Mouse (Mus musculus) embryonic facial prominence, embryonic 10.5 days (tissue): ENCODE measurements around the gene Metrnl. TPM values are rescaled to one million over a fixed set of nuclear protein-coding genes. Genes with fewer than 3 reads are reported as not detected.
"Not testable (repeated sequence)": the region's sequence is repeated elsewhere in the genome, so short reads cannot be mapped to it uniquely, and the experiment has no call there.

Experiments
- DNase-seq: peaks from one replicate; pipeline ENCODE4 v3.0.0-alpha.2; 2017; ENCODE audit warnings: low spot score
- H3K27ac ChIP-seq: fragments of 300-500 bp; sonication (generic); replicated peaks from 2 replicates; pipeline ENCODE4 v1.5.1; 2016; ENCODE audit warnings: mild to moderate bottlenecking
- H3K27me3 ChIP-seq: fragments of 300-500 bp; sonication (generic); replicated peaks from 2 replicates; pipeline ENCODE4 v1.6.1; 2016; ENCODE audit warnings: low read depth, mild to moderate bottlenecking; ENCODE audit not compliant: poor library complexity, severe bottlenecking
- H3K36me3 ChIP-seq: fragments of 300-500 bp; sonication (generic); replicated peaks from 2 replicates; pipeline ENCODE4 v1.6.1; 2016; ENCODE audit warnings: mild to moderate bottlenecking, moderate library complexity
- H3K4me1 ChIP-seq: fragments of 300-500 bp; sonication (generic); 2 replicates; pipeline ENCODE4 v1.6.1; 2016
- H3K4me3 ChIP-seq: fragments of 300-500 bp; sonication (generic); 2 replicates; pipeline ENCODE4 v1.5.1; 2016; ENCODE audit warnings: mild to moderate bottlenecking, moderate library complexity
- H3K9me3 ChIP-seq: fragments of 300-500 bp; sonication (generic); 2 replicates; pipeline ENCODE4 v1.6.1; 2016; ENCODE audit warnings: mild to moderate bottlenecking
- WGBS: fragments of 180-500 bp; shearing (Covaris S2); methylation state at CpG from one replicate; pipeline ENCODE4 v1.1.7; 2016; 5-methylcytosine and 5-hydroxymethylcytosine counted together
- polyA plus RNA-seq: library from polyadenylated mRNA; unstranded; fragments of >200 nt; fragmentation: Nextera tagmentation; extraction: Ambion mirVana; gene quantifications from 2 replicates; pipeline ENCODE4 v1.2.1, GENCODE M21; 2016

Gene Metrnl
- 8.4 and 8.5 TPM in 2 replicates for polyA plus RNA-seq

DNA sequence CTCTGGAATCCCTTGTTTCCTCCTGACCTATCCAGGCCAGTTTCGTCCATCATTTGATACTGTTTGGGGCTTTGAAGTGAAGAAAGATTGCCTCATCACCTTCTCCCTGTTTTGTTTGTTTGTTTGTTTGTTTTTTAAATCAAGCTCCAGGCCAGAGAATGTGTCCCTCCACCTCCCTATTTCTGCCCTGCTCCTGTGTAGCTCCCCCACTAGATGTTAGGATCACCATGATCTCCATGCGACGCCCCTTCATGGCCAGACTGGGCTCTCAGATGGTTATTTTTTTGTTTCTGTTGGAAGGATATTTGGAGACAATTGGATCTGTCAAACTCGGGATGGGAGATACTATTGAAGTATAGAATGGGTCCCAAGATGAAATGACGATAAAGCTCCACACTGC lies at the start of gene Metrnl:
Gene Metrnl, plus strand, starts transcription at position 301 of the 400 bp plus-strand sequence.
- peaks cover 55% of the 10 kb centered on the region for H3K27me3 ChIP-seq
- peaks cover 35% of the 10 kb centered on the region for H3K4me1 ChIP-seq
- no peaks in the 10 kb centered on the region for H3K36me3 ChIP-seq
- no peak for DNase-seq
- H3K9me3 ChIP-seq = no peaks in the 10 kb centered on the region
- peak within 1 kb of the TSS; percentile 77 for H3K4me3 ChIP-seq
- 88% methylated on average over 5 of the region's 5 CpGs for WGBS
- H3K27ac ChIP-seq = peak within 1 kb of the TSS; percentile 73

DNA sequence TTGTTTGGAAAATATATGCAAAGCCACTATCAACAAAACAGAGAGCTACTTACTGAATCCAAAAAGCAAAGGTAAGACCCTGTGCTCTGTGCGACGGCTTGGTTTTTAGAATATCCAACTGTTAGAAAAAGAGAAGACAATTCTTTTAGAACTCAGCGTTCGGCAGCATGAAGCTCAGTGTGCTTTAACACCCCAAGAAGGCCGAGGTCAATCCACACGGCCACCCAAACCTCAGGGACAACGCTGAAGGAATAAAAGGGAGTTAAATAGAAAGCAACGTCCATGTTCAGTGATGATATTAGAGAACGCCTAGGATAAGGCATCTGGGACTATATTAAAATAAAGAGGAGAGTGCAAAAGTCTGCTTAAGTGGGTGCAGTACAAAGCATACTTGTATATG lies 49.8 kb upstream of the Metrnl start:
- no peaks in the 10 kb centered on the region for H3K27me3 ChIP-seq
- DNase-seq = no peak
- 94% methylated on average over 9 of the region's 9 CpGs for WGBS

DNA sequence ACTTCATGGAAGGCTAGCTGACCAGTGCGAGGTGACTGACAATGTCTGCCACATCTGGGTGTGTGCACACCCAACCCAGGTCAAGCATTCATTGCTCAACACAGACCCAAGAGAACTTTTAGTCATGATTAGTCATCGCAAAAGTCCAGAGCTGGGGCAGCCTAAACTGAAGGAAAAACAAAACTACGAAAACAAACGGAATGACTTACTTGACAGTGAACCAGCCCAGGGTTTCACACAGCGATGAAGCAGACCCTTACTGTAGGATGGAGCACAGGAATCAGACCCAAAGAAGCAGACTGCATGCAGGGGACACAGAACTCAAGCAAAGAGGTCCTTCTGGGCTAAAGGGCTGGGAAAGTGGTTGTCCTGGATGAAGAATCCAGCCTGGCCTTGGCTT lies 49.4 kb upstream of the Metrnl start:
- WGBS = 94% methylated on average over 5 of the region's 5 CpGs
- Histone ChIP-seq H3K4me1 (peaks cover 9% of the 10 kb centered on the region; the same call in 1 of the 2 replicates), H3K27me3 (no peaks in the 10 kb centered on the region), H3K4me3 (no peak overlapping the region), H3K27ac (no peak overlapping the region), H3K36me3 (0 out of 2 replicates have a peak, but pooled peaks cover 3% of the 10 kb centered on the region), H3K9me3 (no peaks in the 10 kb centered on the region)
- DNase-seq = no peak

More for the DNA sequence above, 49.8 kb upstream of the Metrnl start:
- Histone ChIP-seq H3K36me3 (0 out of 2 replicates have a peak, but pooled peaks cover 3% of the 10 kb centered on the region), H3K9me3 (no peaks in the 10 kb centered on the region), H3K4me3 (no peak overlapping the region), H3K27ac (no peak overlapping the region), H3K4me1 (peaks cover 9% of the 10 kb centered on the region; the same call in 1 of the 2 replicates)

DNA sequence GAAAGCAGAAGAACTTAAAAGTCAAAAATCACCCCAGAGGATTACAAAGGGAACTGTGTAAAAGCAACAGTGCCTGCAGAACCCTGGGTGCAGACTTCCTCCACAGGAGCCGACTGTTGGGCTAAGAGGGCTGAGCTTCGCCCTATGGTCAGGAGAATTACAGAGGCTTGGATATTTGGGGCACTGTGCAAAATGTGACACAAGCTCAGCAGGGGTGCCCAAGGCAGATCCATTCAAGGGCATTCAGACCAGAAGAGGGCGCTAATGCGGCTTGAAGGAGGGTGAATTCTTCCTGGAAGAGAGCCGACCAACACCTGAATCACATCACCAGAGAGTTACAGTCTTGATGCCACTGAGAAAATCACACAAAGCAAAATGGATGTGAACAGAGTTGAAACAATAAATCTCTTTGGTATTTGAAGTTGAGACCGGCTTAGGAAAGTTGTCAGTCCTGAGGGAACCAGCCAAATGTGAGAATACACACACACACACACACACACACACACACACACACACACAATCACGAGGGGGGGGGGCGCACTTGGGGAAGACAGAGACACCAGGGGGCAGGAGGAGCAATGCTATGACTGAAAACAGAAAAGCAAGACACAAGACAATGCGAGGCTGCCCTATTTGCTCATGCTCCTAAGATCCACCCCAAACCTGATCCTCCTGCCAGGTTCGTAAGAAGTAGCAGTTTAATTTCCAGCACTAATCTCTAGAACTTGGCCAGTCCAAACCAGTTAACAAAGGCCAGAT lies 48.6 kb upstream of the Metrnl start:
- DNase-seq = peak; percentile 60
- H3K9me3 ChIP-seq = no peaks in the 10 kb centered on the region
- 0 out of 2 replicates have a peak, but pooled peaks cover 3% of the 10 kb centered on the region for H3K36me3 ChIP-seq
- no peak overlapping the region for H3K27ac ChIP-seq
- WGBS = 61% methylated on average over 10 of the region's 10 CpGs
- no peak overlapping the region for H3K4me3 ChIP-seq
- peaks cover 5% of the 10 kb centered on the region; the same call in 1 of the 2 replicates for H3K4me1 ChIP-seq
- no peaks in the 10 kb centered on the region for H3K27me3 ChIP-seq

DNA sequence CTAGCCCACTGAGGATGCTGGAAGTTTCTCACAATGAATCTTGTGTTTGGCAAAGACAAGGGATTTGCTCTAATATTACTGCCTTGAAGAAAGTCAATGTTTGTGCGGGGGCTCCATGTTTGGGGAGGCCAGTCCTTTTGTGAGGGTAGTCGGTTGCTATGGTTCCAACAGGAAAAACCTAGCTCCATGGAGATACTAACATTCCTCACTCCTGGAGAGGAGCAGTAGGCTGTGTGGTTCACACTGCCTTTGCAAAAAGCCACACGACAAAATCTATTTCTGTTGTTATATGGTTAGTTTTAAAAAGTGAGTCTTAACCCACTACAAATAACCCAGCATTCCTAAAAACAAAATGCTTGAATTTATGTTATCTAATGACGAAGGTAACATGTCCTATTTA lies 47.7 kb upstream of the Metrnl start:
- no peak for DNase-seq
- H3K36me3 ChIP-seq = 0 out of 2 replicates have a peak, but pooled peaks cover 3% of the 10 kb centered on the region
- no peak overlapping the region for H3K27ac ChIP-seq
- no peaks in the 10 kb centered on the region for H3K9me3 ChIP-seq
- no peak overlapping the region for H3K4me3 ChIP-seq
- H3K4me1 ChIP-seq = peaks cover 5% of the 10 kb centered on the region; the same call in 1 of the 2 replicates
- 87% methylated on average over 4 of the region's 4 CpGs for WGBS
- no peaks in the 10 kb centered on the region for H3K27me3 ChIP-seq

DNA sequence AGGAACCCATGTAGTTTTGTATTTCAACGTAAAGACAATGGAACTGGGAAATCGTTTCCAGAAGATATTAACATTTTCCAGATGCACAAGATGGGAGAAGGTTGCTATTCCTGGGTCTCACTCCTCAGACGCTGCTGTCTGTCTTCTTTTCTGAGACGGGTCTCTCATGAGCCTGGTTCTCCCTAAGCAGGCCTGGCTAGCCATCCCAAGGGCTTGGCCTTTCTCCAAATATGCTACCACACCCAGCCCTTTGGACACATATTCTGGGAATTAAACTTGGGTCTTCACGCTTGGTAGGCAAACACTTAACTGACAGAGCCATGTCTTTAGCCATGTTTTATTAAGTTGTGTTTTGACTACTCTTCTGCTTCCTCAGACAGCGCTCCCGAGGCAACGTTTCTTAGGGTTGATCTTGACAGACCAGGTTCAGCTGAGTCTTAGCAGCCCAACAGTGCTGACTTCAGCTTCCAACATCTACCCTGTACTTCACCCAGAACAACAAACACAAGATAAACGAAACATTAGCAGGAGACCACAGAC lies 46.9 kb upstream of the Metrnl start:
- WGBS = 79% methylated on average over 9 of the region's 9 CpGs
- Histone ChIP-seq H3K9me3 (no peaks in the 10 kb centered on the region), H3K27me3 (no peaks in the 10 kb centered on the region), H3K36me3 (peaks cover under 1% of the 10 kb centered on the region; the same call in 1 of the 2 replicates), H3K4me1 (peaks cover 5% of the 10 kb centered on the region; the same call in 1 of the 2 replicates), H3K4me3 (no peak overlapping the region), H3K27ac (no peak overlapping the region)
- DNase-seq = no peak

DNA sequence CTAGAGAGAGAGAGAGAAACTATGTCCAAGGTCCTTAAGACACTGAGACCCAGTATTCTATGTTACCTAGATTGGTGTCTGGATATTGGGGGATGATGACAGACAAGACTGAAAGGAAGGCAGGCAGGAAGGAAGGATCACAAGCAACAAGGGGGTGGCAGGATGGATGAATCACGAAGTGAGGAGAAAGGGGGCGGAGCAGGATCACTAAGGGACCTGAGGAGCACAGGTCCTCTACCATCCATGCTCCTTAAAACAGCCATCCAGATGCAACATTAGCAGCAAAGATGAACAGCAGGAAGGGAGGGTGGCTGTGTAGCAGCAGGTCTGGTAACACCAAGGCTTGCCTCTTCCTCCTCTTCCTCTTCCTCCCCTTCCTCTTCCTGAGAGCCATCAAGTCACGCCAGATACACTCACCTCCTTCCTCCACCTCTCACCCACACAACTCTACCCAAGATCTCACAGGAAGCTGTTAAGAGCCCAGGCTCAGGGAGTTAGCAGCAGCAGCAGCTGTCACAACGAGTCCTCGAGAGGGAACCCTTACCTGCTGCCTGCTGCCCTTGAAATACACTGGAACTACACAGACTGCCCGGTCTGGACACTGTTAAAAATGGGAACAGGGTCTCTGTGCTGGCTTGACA lies 46.1 kb upstream of the Metrnl start:
- 77% methylated on average over 6 of the region's 6 CpGs for WGBS
- DNase-seq = no peak
- H3K27me3 ChIP-seq = no peaks in the 10 kb centered on the region
- peaks cover 8% of the 10 kb centered on the region for H3K36me3 ChIP-seq
- no peak overlapping the region for H3K27ac ChIP-seq
- H3K9me3 ChIP-seq = no peaks in the 10 kb centered on the region
- no peak overlapping the region for H3K4me3 ChIP-seq
- peaks cover 5% of the 10 kb centered on the region; the same call in 1 of the 2 replicates for H3K4me1 ChIP-seq

DNA sequence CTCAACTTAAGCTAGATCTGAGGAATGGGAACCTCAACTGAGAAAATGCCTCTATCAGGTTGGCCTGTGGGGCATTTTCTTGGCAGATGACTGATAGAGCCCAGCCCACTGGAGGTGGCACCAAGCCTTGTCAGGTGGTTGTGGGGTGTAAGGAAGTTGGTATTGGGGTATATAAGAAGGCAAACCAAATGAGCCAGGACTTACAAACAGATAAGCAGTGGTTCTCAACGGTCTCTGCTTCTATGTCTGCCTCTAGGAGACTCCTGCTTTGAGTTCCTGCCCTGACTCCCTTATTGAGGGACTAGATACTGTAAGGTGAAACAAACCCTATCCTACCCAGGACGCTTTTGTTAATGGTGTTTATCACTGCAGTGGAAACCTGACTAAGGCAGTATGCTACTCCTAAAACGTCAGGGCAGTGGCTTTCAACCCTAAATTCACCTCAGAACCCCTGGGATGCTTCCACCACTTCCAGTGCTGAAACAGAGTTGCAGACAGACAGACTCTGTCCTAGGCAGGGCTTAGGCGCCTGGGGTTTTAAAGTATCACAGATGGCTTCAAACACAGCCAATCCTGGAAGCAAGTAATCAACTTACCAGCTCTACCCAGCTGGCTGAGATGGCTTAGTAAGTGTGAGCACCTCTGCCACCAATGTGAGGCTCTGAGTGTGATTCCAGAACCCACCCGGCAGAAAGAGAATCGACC lies 45.4 kb upstream of the Metrnl start:
- 86% methylated on average over 6 of the region's 6 CpGs for WGBS
- H3K27ac ChIP-seq = no peak overlapping the region
- peaks cover 8% of the 10 kb centered on the region for H3K36me3 ChIP-seq
- H3K4me1 ChIP-seq = peaks cover 5% of the 10 kb centered on the region; the same call in 1 of the 2 replicates
- DNase-seq = no peak
- H3K9me3 ChIP-seq = no peaks in the 10 kb centered on the region
- H3K27me3 ChIP-seq = no peaks in the 10 kb centered on the region
- H3K4me3 ChIP-seq = no peak overlapping the region

DNA sequence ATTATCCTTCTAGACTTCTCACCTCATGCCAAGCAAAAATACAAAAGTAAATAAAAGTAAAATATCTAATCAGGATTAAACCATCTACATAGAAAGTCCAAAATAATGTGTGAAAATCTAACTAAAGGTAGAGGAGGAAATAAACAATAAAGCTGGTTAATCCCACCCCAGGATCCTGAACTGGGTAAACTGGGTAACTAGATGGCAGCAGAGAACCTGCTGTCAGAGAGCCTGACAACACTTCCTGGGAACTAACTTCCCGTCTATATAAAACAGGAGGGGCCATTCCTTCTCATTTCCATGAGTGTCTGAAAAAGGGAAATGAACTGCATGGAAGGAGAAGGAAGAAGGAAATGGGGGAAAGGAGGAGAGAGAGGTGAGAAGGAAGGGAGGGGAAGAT lies 43.2 kb upstream of the Metrnl start:
- H3K4me1 ChIP-seq = peaks cover 5% of the 10 kb centered on the region; the same call in 1 of the 2 replicates
- peaks cover 8% of the 10 kb centered on the region for H3K36me3 ChIP-seq
- WGBS = 48% methylated on average over 1 of the region's 1 CpGs
- no peaks in the 10 kb centered on the region for H3K27me3 ChIP-seq
- DNase-seq = no peak
- no peak overlapping the region for H3K27ac ChIP-seq
- H3K9me3 ChIP-seq = no peaks in the 10 kb centered on the region
- no peak overlapping the region for H3K4me3 ChIP-seq

DNA sequence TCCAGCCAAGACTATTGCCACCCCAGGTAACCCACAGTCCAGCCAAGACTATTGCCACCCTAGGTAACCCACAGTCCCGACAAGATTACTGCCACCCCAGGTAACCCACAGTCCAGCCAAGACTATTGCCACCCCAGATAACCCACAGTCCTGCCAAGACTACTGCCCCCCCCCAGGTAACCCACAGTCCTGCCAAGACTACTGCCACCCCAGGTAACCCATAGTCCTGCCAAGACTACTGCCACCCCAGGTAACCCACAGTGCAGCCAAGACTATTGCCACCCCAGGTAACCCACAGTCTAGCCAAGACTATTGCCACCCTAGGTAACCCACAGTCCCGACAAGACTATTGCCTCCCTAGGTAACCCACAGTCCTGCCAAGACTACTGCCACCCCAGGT lies 40.7 kb upstream of the Metrnl start:
- not testable (repeated sequence) for H3K4me1 ChIP-seq, H3K27ac ChIP-seq, DNase-seq, H3K9me3 ChIP-seq, H3K4me3 ChIP-seq, H3K27me3 ChIP-seq
- WGBS = 94% methylated on average over 2 of the region's 2 CpGs
- H3K36me3 ChIP-seq = peaks cover 19% of the 10 kb centered on the region

DNA sequence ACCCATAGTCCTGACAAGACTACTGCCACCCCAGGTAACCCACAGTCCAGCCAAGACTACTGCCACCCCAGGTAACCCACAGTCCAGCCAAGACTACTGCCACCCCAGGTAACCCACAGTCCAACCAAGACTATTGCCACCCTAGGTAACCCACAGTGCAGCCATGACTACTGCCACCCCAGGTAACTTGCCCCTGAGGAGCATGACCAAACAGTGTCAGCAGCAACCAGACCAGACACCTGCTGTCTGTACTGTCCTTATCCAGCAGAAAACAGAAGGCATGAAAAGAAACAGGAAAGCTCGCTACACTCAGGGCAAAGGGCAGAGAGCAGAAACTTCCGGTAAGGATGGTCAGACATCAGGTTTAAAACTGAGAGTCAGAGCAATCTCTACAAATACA lies 40.2 kb upstream of the Metrnl start:
- Histone ChIP-seq H3K4me3 (no peak overlapping the region), H3K27ac (no peak overlapping the region), H3K36me3 (peaks cover 19% of the 10 kb centered on the region), H3K27me3 (no peaks in the 10 kb centered on the region), H3K9me3 (no peaks in the 10 kb centered on the region), H3K4me1 (no peaks in the 10 kb centered on the region)
- WGBS = 93% methylated on average over 2 of the region's 2 CpGs
- DNase-seq = no peak

DNA sequence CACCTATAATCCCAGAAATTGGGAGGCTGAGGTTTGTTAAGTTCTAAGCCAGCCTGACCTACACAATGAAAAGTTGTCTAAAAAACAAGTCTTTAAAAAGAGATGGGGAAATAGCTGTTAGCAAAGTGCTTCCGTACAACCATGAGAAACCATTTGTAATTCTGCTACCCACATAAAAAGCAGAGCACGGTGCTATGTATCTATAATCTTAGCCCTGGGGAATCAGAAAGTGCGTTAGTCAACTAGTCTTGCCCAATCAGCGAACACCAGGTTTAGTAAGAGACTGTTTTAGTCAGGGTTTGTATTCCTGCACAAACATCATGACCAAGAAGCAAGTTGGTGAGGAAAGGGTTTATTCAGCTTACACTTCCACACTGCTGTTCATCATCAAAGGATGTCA lies 33.8 kb upstream of the Metrnl start:
- peaks cover 29% of the 10 kb centered on the region for H3K36me3 ChIP-seq
- DNase-seq = no peak
- no peaks in the 10 kb centered on the region for H3K9me3 ChIP-seq
- H3K27ac ChIP-seq = no peak overlapping the region
- no peak overlapping the region for H3K4me3 ChIP-seq
- no peaks in the 10 kb centered on the region for H3K27me3 ChIP-seq
- 93% methylated on average over 4 of the region's 4 CpGs for WGBS
- peaks cover 8% of the 10 kb centered on the region; the same call in 1 of the 2 replicates for H3K4me1 ChIP-seq
